Mouse (Mus musculus) NIH3T3 (cell line): ENCODE data around the gene Mmgt1.
A peak's percentile ranks its signal among the peaks of the same experiment; 100 is the strongest.

Experiments
- DNase-seq: peaks from one replicate; pipeline ENCODE4 v3.0.0-alpha.2; 2012; ENCODE audit warnings: low read depth

Mmgt1 gene

GRCm38 (mm10) chrX:56597887-56598640, at the start of gene Mmgt1:
Gene Mmgt1 (minus strand): TSS chrX:56598069.
- DNase-seq, result peak; percentile 95

- no peak for DNase-seq
Measured at GRCm38 (mm10) chrX:56640066-56640465, 42.2 kb upstream of the Mmgt1 start.

DNA sequence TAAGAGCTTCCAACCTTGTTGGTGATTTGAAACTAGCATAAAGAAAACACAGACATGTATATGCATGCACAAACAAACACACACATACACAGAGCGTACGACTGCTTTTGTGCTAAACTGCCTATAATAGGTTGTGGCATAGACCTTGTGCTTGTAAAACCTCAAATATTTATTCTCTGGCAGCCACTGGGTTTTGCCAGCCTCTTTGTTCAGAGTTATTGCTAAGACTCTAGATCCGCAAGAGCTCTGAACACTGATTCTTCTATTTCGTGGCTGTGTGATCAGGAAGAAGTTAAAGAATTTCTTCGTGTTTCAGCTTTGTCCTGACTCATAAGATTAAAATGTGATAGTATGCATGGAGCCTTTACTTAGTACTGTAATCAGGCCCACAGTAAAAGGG, 38.3 kb upstream of the Mmgt1 start:
- DNase-seq, result peak; percentile 39

DNA sequence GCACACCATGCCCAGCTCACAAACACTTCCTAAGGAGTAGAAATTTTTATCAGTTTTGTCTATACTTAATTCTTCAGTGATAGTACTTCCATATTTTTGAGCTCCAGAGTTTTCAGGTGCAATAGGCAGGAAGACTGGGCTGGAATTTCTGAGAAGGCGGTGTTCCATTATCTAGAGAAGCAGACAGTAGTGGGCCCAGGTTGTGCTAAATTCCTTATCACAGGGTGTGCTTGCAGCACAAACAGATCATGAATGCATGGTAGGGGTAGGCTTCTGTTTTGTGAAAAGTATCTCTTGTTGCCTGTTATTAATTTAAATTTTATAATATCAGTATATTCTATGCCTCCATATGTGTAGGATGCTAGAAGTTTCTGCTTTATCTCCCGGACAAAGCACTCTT, 17.4 kb upstream of the Mmgt1 start:
- no peak for DNase-seq

DNA sequence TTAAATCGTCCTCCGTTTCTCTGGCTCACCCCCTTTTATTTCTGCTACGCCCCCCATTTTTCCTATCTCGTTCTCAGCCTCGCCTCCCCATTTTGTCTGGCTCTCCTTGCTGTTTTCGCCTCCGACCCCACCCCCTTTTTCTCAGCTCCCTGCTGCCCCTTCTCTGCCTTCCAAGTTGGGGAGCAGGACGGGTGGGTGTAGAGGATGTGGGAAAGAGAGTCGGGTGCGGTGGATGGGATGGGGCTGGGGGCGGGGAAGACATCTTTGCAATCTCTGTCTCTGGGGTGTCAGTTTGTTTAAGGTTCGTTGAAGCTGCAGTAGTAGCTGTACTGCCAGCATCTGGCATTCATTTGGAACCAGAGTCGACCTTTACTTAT, 12.4 kb upstream of the Mmgt1 start:
- peak; percentile 12 for DNase-seq

DNA sequence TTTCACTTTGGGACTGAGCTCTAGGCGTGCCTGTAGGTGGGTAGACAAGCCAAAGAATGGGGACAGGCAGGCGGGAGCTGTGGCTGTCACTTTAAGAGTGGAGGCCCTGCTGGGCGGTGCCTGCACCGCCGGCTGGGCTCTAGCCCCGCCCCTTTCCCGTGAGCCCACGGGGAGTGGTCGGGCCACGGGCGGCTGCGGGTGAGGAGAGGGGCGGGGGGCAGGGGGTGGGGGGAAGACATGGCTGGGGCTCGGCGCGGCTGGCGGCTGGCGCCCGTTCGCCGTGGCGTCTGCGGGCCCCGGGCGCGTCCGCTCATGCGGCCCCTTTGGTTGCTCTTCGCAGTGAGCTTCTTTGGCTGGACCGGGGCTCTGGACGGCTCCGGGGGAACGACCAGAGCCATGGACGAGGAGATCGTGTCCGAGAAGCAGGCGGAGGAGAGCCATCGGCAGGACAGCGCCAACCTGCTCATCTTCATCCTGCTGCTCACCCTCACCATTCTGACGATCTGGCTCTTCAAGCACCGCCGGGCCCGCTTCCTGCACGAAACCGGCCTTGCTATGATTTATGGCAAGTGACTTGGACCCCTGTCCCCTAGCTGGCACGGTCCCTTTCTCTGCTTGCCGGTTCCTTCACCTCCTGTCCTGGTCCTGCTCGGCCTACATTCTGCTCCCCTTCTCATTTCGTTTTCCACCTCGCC, 11.9 kb upstream of the Mmgt1 start, which contains the start of gene Slc9a6:
Gene Slc9a6 (plus strand): TSS at position 135 of the 695 bp plus-strand sequence.
- peak; percentile 86 for DNase-seq

DNA sequence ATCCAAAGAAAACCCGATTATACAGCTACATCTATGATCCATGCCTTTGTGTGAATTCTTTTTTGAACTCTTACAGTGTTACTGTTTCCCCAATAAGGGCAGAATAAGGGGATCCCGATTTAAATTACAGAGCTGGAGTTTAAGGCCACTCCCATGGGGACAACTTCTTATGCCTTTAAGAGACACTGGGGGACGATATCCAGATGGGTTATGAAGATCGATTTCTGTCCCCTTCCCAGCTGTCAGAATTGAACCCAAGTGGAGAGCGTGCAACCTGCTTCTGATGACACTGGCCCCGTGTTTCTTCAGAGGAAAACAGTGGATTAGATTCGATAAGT, 11.4 kb upstream of the Mmgt1 start:
- DNase-seq, result no peak

- DNase-seq, result no peak
Measured at GRCm38 (mm10) chrX:56607032-56607710, 9.3 kb upstream of the Mmgt1 start.

GRCm38 (mm10) chrX:56606536-56606935, 8.7 kb upstream of the Mmgt1 start:
- no peak for DNase-seq

- DNase-seq, result peak; percentile 36
Measured at GRCm38 (mm10) chrX:56597219-56597886, 516 bp downstream of the Mmgt1 start.

DNA sequence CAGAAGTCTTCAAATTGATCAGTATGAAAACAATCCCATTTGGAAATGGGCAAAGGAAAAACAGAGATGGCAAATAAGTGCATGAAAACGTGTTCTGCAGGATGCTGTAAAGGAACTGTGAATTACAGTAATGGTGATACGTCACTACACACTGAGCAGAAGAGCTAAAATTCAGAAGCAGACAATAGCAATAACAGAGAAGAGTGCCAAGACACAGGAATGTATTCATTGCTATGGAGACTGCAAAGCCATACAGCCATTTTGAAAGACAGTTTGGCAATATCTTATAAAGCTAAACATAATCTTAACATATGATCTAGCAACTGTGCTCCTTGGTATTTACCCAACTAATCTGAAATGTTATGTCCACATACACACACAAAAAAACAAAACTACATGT, 19.7 kb downstream of the Mmgt1 start:
- DNase-seq, result no peak

GRCm38 (mm10) chrX:56572465-56572864, 25.4 kb downstream of the Mmgt1 start:
- DNase-seq, result peak; percentile 45

DNA sequence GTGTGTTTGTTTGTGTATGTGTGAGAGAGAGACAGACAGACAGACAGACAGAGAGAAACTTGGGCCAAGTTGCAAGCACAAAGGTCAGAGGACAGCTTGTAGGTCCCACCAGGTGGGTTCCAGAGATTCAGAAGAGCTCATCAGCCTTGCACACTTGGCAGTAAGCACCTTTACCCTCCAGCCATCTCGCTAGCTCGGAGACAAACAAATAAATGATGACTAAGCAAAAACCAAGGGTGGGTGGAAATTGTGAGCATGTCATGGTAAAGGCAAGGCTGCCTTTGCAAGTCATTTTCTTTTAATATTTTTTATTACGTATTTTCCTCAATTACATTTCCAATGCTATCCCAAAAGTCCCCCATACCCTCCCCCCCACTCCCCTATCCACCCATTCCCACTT, 44.3 kb downstream of the Mmgt1 start:
- DNase-seq, result no peak

DNA sequence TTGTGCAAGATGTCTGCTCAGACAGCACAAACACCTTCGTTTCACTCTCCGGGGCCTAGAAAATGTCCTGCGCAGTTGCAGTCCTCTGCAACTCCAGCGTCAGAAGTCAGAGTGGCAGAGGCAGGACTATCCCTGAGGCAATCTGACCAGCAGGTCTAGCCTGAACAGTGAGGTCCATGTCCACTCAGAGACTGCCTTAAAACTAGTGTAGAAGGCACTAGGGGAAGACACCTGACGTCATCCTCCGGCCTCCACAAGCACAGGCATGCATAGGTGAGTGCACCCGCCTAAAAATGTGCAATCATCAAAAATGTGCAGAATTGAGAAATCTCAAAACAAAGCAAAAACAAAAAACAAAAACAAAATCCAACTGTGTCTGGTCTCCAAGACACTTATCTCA, 48.4 kb downstream of the Mmgt1 start, which contains the start of gene Gm648:
Gene Gm648 (minus strand): TSS at position 101 of the 400 bp plus-strand sequence.
- no peak for DNase-seq

GRCm38 (mm10) chrX:56537162-56537561, 60.7 kb downstream of the Mmgt1 start:
- peak; percentile 59 for DNase-seq
